ENCODE assay signal across 31 mouse cellular contexts in the genomic region with DNA sequence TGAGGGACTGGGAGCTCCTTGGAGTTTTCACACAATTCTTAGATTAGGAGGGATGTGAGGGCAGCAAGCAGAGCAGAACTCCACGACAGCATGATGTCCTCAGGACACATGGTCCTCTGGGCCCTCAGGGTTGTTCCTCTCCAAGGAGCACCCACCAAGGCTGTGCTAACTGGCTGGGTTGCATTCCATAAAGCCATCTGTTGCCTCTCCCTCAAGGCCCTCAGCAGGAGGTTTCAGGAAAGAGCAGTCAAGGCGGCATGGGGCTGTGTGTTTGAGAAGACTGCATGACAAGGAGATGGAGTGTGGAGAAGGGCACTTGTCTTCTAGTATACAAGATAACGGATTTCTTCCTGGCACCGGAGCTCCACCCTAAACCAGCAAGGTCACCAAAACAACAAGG. TPM values are rescaled to one million over a fixed set of nuclear protein-coding genes. Genes with fewer than 3 reads are reported as not detected.
DNase-seq lines count a peak whose midpoint lies in the region; ATAC-seq lines count a peak whose summit lies in the region.
"Had no signal": no experiment of that assay in that cellular context is flagged by ENCODE, and none has a peak within 500 bp of the region (broad histone marks: within the 10 kb centered on the region; RNA-seq: fewer than 3 reads in every experiment).

No protein-coding gene starts in this region.

- no peaks in the 10 kb centered on the region for H3K9me3 ChIP-seq in heart, embryonic 10.5 days
- no peaks in the 10 kb centered on the region for H3K9me3 ChIP-seq in liver, embryonic 11.5 days (ENCODE audit: control insufficient read depth, low read length)
- H3K9me3 ChIP-seq in liver, embryonic 12.5 days (replicated peaks): no peaks in the 10 kb centered on the region
- no peaks in the 10 kb centered on the region for H3K9me3 ChIP-seq in hindbrain, embryonic 14.5 days (ENCODE audit: control insufficient read depth, low read length)
- H3K9me3 ChIP-seq: embryonic facial prominence, embryonic 13.5 days; forebrain, embryonic 10.5 days; forebrain, embryonic 15.5 days; heart, embryonic 13.5 days; hindbrain, embryonic 10.5 days; limb, embryonic 12.5 days; liver, embryonic 13.5 days; midbrain, embryonic 15.5 days had no signal

- H3K4me3 ChIP-seq in heart, embryonic 10.5 days: no peak overlapping the region
- H3K4me3 ChIP-seq in liver, embryonic 11.5 days (ENCODE audit: low read depth, low read length): no peak overlapping the region
- H3K4me3 ChIP-seq in liver, embryonic 12.5 days: no peak overlapping the region
- H3K4me3 ChIP-seq in hindbrain, embryonic 14.5 days (replicated peaks; ENCODE audit: low read length): no peak overlapping the region
- H3K4me3 ChIP-seq: embryonic facial prominence, embryonic 13.5 days; forebrain, embryonic 10.5 days; forebrain, embryonic 15.5 days; heart, embryonic 13.5 days; hindbrain, embryonic 10.5 days; limb, embryonic 12.5 days; liver, embryonic 13.5 days; midbrain, embryonic 15.5 days had no signal

- intact Hi-C loops in heart, postnatal 10 days (cut with DNase I): no loop called here

- no peak overlapping the region for H3K27ac ChIP-seq in heart, embryonic 10.5 days
- H3K27ac ChIP-seq in liver, embryonic 11.5 days (ENCODE audit: low read depth, low read length): no peak overlapping the region
- no peak overlapping the region for H3K27ac ChIP-seq in liver, embryonic 12.5 days
- H3K27ac ChIP-seq in hindbrain, embryonic 14.5 days: no peak overlapping the region
- H3K27ac ChIP-seq: embryonic facial prominence, embryonic 13.5 days; forebrain, embryonic 15.5 days; heart, embryonic 13.5 days; limb, embryonic 12.5 days; liver, embryonic 13.5 days; midbrain, embryonic 15.5 days had no signal

- peaks cover 23% of the 10 kb centered on the region for H3K4me1 ChIP-seq in heart, embryonic 10.5 days
- H3K4me1 ChIP-seq in liver, embryonic 11.5 days (replicated peaks; ENCODE audit: control insufficient read depth, insufficient read depth, low read length): no peaks in the 10 kb centered on the region
- no peaks in the 10 kb centered on the region for H3K4me1 ChIP-seq in liver, embryonic 12.5 days
- H3K4me1 ChIP-seq in hindbrain, embryonic 14.5 days (replicated peaks; ENCODE audit: control insufficient read depth, insufficient read depth, low read length): no peaks in the 10 kb centered on the region
- H3K4me1 ChIP-seq: embryonic facial prominence, embryonic 13.5 days; forebrain, embryonic 15.5 days; heart, embryonic 13.5 days; limb, embryonic 12.5 days; liver, embryonic 13.5 days; midbrain, embryonic 15.5 days had no signal

- H3K36me3 ChIP-seq in heart, embryonic 10.5 days: no peaks in the 10 kb centered on the region
- H3K36me3 ChIP-seq in liver, embryonic 11.5 days (ENCODE audit: control insufficient read depth, insufficient read depth, low read length): no peaks in the 10 kb centered on the region
- H3K36me3 ChIP-seq in liver, embryonic 12.5 days: no peaks in the 10 kb centered on the region
- no peaks in the 10 kb centered on the region for H3K36me3 ChIP-seq in hindbrain, embryonic 14.5 days (replicated peaks; ENCODE audit: control insufficient read depth, insufficient read depth)
- H3K36me3 ChIP-seq: embryonic facial prominence, embryonic 13.5 days; forebrain, embryonic 15.5 days; heart, embryonic 13.5 days; limb, embryonic 12.5 days; liver, embryonic 13.5 days; midbrain, embryonic 15.5 days had no signal

- peak; percentile 20 to 58 for DNase-seq in adrenal gland, adult (ENCODE audit: inconsistent age in 2 of 2, low spot score in 1 of 2)
- no peak for DNase-seq in adrenal gland, adult 2 months
- peak; percentile 65 for DNase-seq in heart, embryonic 10.5 days (ENCODE audit: low spot score)
- DNase-seq in heart, postnatal 10 days: no peak
- DNase-seq in liver, embryonic 11.5 days (ENCODE audit: low spot score): peak; percentile 22
- DNase-seq in R1 (ENCODE audit: low read depth, low spot score): peak; percentile 79
- no peak for DNase-seq in hindbrain, embryonic 14.5 days (ENCODE audit: low spot score)
- DNase-seq: cerebellum, adult 9-10 months; cerebellum, postnatal 36 days; gastrocnemius, postnatal 25 days; heart, adult 18-20 months; heart, postnatal 14 days; kidney, adult 8-10 months; liver, embryonic 13.5 days; lung, adult 2 months; lung, postnatal 10 days; right cerebral cortex, adult 18-20 months; spleen, adult 18-20 months; thymus, postnatal 25 days had no signal

- no peak for ATAC-seq in liver, embryonic 11.5 days (replicated peaks; ENCODE audit: low FRiP score)
- no peak for ATAC-seq in liver, embryonic 12.5 days
- no peak for ATAC-seq in hindbrain, embryonic 14.5 days (ENCODE audit: low FRiP score)
- ATAC-seq: forebrain, embryonic 15.5 days; hindbrain, embryonic 16.5 days; midbrain, embryonic 15.5 days had no signal

- WGBS in heart, embryonic 10.5 days: 28% methylated on average over 4 of the region's 4 CpGs
- WGBS in liver, embryonic 11.5 days: 64% methylated on average over 4 of the region's 4 CpGs
- 58% methylated on average over 4 of the region's 4 CpGs for WGBS in liver, embryonic 12.5 days (ENCODE audit: insufficient replicate concordance)
- 74% methylated on average over 4 of the region's 4 CpGs for WGBS in hindbrain, embryonic 14.5 days

- H3K27me3 ChIP-seq in heart, embryonic 10.5 days (ENCODE audit: insufficient read depth, poor library complexity, severe bottlenecking): no peaks in the 10 kb centered on the region
- no peaks in the 10 kb centered on the region for H3K27me3 ChIP-seq in liver, embryonic 11.5 days (replicated peaks; ENCODE audit: control insufficient read depth, insufficient read depth, low read length)
- H3K27me3 ChIP-seq in liver, embryonic 12.5 days (replicated peaks): 0 out of 2 replicates have a peak, but pooled peaks cover 4% of the 10 kb centered on the region
- no peaks in the 10 kb centered on the region for H3K27me3 ChIP-seq in hindbrain, embryonic 14.5 days (ENCODE audit: control insufficient read depth, insufficient read depth, low read length)
- H3K27me3 ChIP-seq: CH12.LX; embryonic facial prominence, embryonic 13.5 days; forebrain, embryonic 15.5 days; heart, embryonic 13.5 days; limb, embryonic 12.5 days; liver, embryonic 13.5 days; midbrain, embryonic 15.5 days had no signal

- H3K9ac ChIP-seq in liver, embryonic 11.5 days (ENCODE audit: low read depth, low read length): no peak overlapping the region
- H3K9ac ChIP-seq in liver, embryonic 12.5 days: no peak overlapping the region
- no peak overlapping the region for H3K9ac ChIP-seq in hindbrain, embryonic 14.5 days
- H3K9ac ChIP-seq: embryonic facial prominence, embryonic 13.5 days; forebrain, embryonic 15.5 days; heart, embryonic 13.5 days; limb, embryonic 12.5 days; liver, embryonic 13.5 days; midbrain, embryonic 15.5 days had no signal

- H3K4me2 ChIP-seq in liver, embryonic 11.5 days: no peak overlapping the region
- H3K4me2 ChIP-seq in liver, embryonic 12.5 days: no peak overlapping the region
- H3K4me2 ChIP-seq in hindbrain, embryonic 14.5 days (replicated peaks): no peak overlapping the region
- H3K4me2 ChIP-seq: embryonic facial prominence, embryonic 13.5 days; forebrain, embryonic 15.5 days; heart, embryonic 13.5 days; limb, embryonic 12.5 days; liver, embryonic 13.5 days; midbrain, embryonic 15.5 days had no signal

RNA-seq across cellular contexts. Expression of a gene that starts 13.2 kb away (rescaled TPM):
- total RNA-seq in adrenal gland, adult 2 months (2021): 10 to 100 TPM; 11.4 to 34.6 TPM
- 0.48 and 0.57 TPM in 2 replicates for polyA plus RNA-seq in adrenal gland, adult 2 months (2012; rRNA removed)
- 33.2 and 49.6 TPM in 2 replicates for polyA plus RNA-seq in heart, embryonic 10.5 days (2016; fragmentation: Nextera tagmentation; extraction: Ambion mirVana)
- 1 to 10 TPM; 3.0 to 4.0 TPM for total RNA-seq in heart, postnatal 10 days (2021)
- polyA plus RNA-seq in liver, embryonic 11.5 days (2014; fragmentation: Nextera tagmentation; extraction: Ambion mirVana): 5.0 and 6.0 TPM in 2 replicates
- polyA plus RNA-seq in liver, embryonic 12.5 days (2016; fragmentation: Nextera tagmentation; extraction: Ambion mirVana): 0.93 and 1.5 TPM in 2 replicates
- 101 and 123 TPM in 2 replicates for polyA plus RNA-seq in hindbrain, embryonic 14.5 days (2014; fragmentation: Nextera tagmentation; extraction: Ambion mirVana)
- total RNA-seq: neutrophil, adult 5-6 weeks had no signal

RNA-seq across cellular contexts. Expression of a gene that starts 52.7 kb away (rescaled TPM):
- 1 to 10 TPM; 2.6 to 3.0 TPM for total RNA-seq in adrenal gland, adult 2 months (2021)
- polyA plus RNA-seq in adrenal gland, adult 2 months (2012; rRNA removed): 7.7 and 8.6 TPM in 2 replicates
- polyA plus RNA-seq in heart, embryonic 10.5 days (2016; fragmentation: Nextera tagmentation; extraction: Ambion mirVana): 2.3 and 4.8 TPM in 2 replicates
- total RNA-seq in heart, postnatal 10 days (2021): 1 to 10 TPM; 1.7 to 2.1 TPM
- 27.1 and 28.8 TPM in 2 replicates for polyA plus RNA-seq in liver, embryonic 11.5 days (2014; fragmentation: Nextera tagmentation; extraction: Ambion mirVana)
- 18.9 and 20.6 TPM in 2 replicates for polyA plus RNA-seq in liver, embryonic 12.5 days (2016; fragmentation: Nextera tagmentation; extraction: Ambion mirVana)
- 0.78 and 1.0 TPM in 2 replicates for polyA plus RNA-seq in hindbrain, embryonic 14.5 days (2014; fragmentation: Nextera tagmentation; extraction: Ambion mirVana)
- polyA plus RNA-seq: C2C12 had no signal

Comparison
In these comparisons a context has a peak if more than half of its experiments do, and no peak if none do; other contexts are left out.
1. DNase-seq: peak in adrenal gland, adult (2 of 2), heart, embryonic 10.5 days (single experiment), liver, embryonic 11.5 days (single experiment) and R1 (single experiment); none in adrenal gland, adult 2 months (single experiment), heart, postnatal 10 days (0 of 2) and hindbrain, embryonic 14.5 days (single experiment).